Mouse (Mus musculus) stomach, postnatal 0 days (tissue): Measurements from ENCODE around the gene Guk1.

Experiments used
- CTCF ChIP-seq: IDR thresholded peaks from 2 replicates; pipeline ENCODE4 v1.5.1; 2016; ENCODE audit warnings: antibody characterized with exemption, low read depth, mild to moderate bottlenecking, moderate library complexity
- EP300 ChIP-seq: optimal IDR thresholded peaks from 2 replicates; pipeline ENCODE3; 2016; ENCODE audit warnings: antibody characterized with exemption

GRCm38 (mm10) chr11:59227604-59228121 is 35.7 kb upstream of the Guk1 start:
- TF ChIP-seq CTCF (no peak), EP300 (no peak)
